Mouse (Mus musculus) adrenal gland, postnatal 10 days (tissue): ENCODE measurements at regions not wholly inside any gene's neighbourhood (a gene's known extent, or its start where the extent isn't known, plus 50 kb on each side); places are given as distances from the start of the nearest gene placed in this dataset.

ENCODE experiments used
- DNase-seq: peaks from one replicate; pipeline ENCODE4 v3.0.0; 2021; ENCODE audit warnings: mixed read lengths

DNA sequence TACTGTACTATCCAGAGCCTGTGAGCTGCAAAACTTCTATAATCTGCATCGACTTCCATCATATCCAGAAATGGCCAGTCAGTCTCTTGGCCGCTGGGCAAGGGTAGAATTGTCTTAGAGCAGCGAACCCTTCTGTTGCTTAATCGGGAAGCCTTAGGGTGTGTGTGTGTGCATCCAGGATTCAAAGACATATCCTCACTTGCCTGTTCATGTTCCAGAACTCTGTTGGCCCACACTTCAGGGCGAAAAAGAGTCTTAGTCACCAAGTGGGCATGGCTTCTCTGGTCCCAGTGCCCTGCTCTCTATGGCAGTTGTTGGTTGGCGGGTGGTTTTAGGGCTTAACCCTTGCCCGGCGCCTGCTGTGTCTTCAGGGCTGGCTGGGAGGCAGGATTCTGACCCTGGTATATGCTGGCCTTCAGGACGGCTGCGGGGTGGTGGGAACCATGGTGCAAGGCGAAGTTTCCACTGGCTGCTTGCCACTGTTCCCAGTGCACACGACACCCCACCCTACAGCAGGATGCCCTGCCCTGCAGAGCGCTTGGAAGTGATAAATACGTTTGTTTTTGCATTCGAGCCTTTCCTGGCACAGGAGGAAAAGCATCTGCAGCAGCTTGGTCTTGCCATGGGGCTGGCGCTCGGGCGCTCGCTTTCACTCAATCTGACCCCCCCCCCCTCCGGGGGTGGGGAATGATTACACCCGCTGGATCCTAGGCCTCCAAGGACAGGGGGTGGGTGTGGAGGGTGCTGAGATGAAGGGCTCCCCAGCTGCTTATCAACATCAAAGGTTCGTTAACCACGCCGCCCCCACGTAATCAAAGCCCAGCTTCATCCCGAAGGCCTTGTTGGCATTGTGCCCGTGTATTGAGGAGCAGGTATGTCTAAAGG, 54.9 kb upstream of the Itga6 start:
- DNase-seq = peak; percentile 74

- DNase-seq = no peak
Observed at GRCm38 (mm10) chr2:71694758-71695310, 50.6 kb upstream of the Itga6 start.
